Mouse (Mus musculus) bone marrow, adult 2 months (tissue): ENCODE data around the gene Sf3b4.

Experiments
- CTCF ChIP-seq: fragments of 200-500 bp; IDR thresholded peaks from 2 replicates; pipeline ENCODE4 v1.5.1; 2011; ENCODE audit warnings: low read length, control low read depth; ENCODE audit not compliant: control insufficient read depth, insufficient read depth
- POLR2A ChIP-seq: fragments of 200-500 bp; IDR thresholded peaks from 2 replicates; pipeline ENCODE4 v1.6.1; 2011; ENCODE audit warnings: low read depth, mild to moderate bottlenecking, control low read depth, low read length, borderline replicate concordance; ENCODE audit not compliant: control insufficient read depth

DNA sequence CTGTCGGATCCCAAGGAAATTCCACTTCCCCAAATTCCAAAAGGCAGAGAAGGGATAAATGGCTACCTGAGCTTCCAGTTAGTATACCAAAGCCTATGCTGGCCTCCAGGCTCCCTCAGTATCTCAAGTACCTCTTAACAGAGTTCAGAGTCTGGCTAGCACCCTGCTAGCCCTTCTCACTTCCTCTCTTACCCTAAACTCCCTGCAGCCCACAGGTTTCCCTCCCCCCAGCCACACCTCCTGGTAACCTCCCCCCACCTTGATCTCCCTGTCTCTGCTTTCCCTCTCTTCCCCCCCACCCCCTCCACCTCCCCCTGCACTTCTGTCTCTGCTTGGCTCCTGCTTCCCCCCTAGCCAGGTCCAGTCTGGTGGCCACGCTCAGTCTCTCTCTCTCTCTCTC is 27.6 kb downstream of the Sf3b4 start:
- no peak for TF ChIP-seq CTCF
- TF ChIP-seq POLR2A: no peak
